Mouse (Mus musculus) neural tube, embryonic 13.5 days (tissue): ENCODE measurements at regions not wholly inside any gene's neighbourhood (a gene's known extent, or its start where the extent isn't known, plus 50 kb on each side); places are given as distances from the start of the nearest gene placed in this dataset.

Source experiments
- ATAC-seq: fragments of 200-750 bp; cut with Nextera tagmentation; 2 replicates; pipeline ENCODE4 v1.8.0; 2017; ENCODE audit warnings: low read depth, mild to moderate bottlenecking, moderate TSS enrichment, moderate library complexity
- H3K27ac ChIP-seq: fragments of 300-500 bp; sonication (generic); replicated peaks from 2 replicates; pipeline ENCODE4 v1.5.1; 2015; ENCODE audit warnings: moderate library complexity, mild to moderate bottlenecking, inconsistent platforms
- H3K27me3 ChIP-seq: fragments of 300-500 bp; sonication (generic); 2 replicates; pipeline ENCODE4 v1.6.1; 2015; ENCODE audit warnings: mild to moderate bottlenecking, inconsistent platforms
- H3K36me3 ChIP-seq: fragments of 300-500 bp; sonication (generic); 2 replicates; pipeline ENCODE4 v1.6.1; 2015; ENCODE audit warnings: mild to moderate bottlenecking, inconsistent platforms
- H3K4me1 ChIP-seq: fragments of 300-500 bp; sonication (generic); replicated peaks from 2 replicates; pipeline ENCODE4 v1.6.1; 2015; ENCODE audit warnings: inconsistent platforms
- H3K4me2 ChIP-seq: fragments of 300-500 bp; sonication (generic); 2 replicates; pipeline ENCODE4 v1.6.1; 2015; ENCODE audit warnings: inconsistent platforms, mild to moderate bottlenecking, moderate library complexity
- H3K4me3 ChIP-seq: fragments of 300-500 bp; sonication (generic); 2 replicates; pipeline ENCODE4 v1.5.1; 2015; ENCODE audit warnings: mild to moderate bottlenecking, inconsistent platforms
- H3K9ac ChIP-seq: fragments of 300-500 bp; sonication (generic); 2 replicates; pipeline ENCODE4 v1.6.1; 2015; ENCODE audit warnings: moderate library complexity, mild to moderate bottlenecking, inconsistent platforms
- H3K9me3 ChIP-seq: fragments of 300-500 bp; sonication (generic); 2 replicates; pipeline ENCODE4 v1.6.1; 2016; ENCODE audit warnings: inconsistent platforms
- WGBS: fragments of 180-500 bp; shearing (Covaris S2); methylation state at CpG from one replicate; pipeline ENCODE4 v1.1.7; 2015; 5-methylcytosine and 5-hydroxymethylcytosine counted together

GRCm38 (mm10) chr1:185672940-185673339 is 218.3 kb downstream of the Slc30a10 start:
- no peaks in the 10 kb centered on the region for H3K36me3 ChIP-seq
- 63% methylated on average over 3 of the region's 3 CpGs for WGBS
- H3K4me3 ChIP-seq: no peak overlapping the region
- H3K27ac ChIP-seq: no peak overlapping the region
- ATAC-seq: no peak
- H3K9ac ChIP-seq: no peak overlapping the region
- no peak overlapping the region for H3K4me2 ChIP-seq
- H3K27me3 ChIP-seq: no peaks in the 10 kb centered on the region
- no peaks in the 10 kb centered on the region for H3K4me1 ChIP-seq
- H3K9me3 ChIP-seq: no peaks in the 10 kb centered on the region

- no peak for ATAC-seq
- no peak overlapping the region for H3K4me2 ChIP-seq
- H3K36me3 ChIP-seq: no peaks in the 10 kb centered on the region
- WGBS: 87% methylated on average over 11 of the region's 11 CpGs
- no peaks in the 10 kb centered on the region for H3K4me1 ChIP-seq
- H3K27ac ChIP-seq: no peak overlapping the region
- H3K4me3 ChIP-seq: no peak overlapping the region
- no peak overlapping the region for H3K9ac ChIP-seq
- no peaks in the 10 kb centered on the region for H3K9me3 ChIP-seq
- no peaks in the 10 kb centered on the region for H3K27me3 ChIP-seq
Observed at GRCm38 (mm10) chr1:185675674-185676420, 221.2 kb downstream of the Slc30a10 start.

- ATAC-seq: peak; percentile 76
- peak overlapping the region; percentile 15 for H3K4me2 ChIP-seq
- no peaks in the 10 kb centered on the region for H3K36me3 ChIP-seq
- 0 out of 2 replicates have a peak overlapping the region, but pooled peaks have one; percentile 9 for H3K27ac ChIP-seq
- WGBS: 39% methylated on average over 21 of the region's 21 CpGs
- H3K4me1 ChIP-seq: no peaks in the 10 kb centered on the region
- H3K9me3 ChIP-seq: no peaks in the 10 kb centered on the region
- no peak overlapping the region for H3K4me3 ChIP-seq
- no peaks in the 10 kb centered on the region for H3K27me3 ChIP-seq
- no peak overlapping the region for H3K9ac ChIP-seq
Observed at GRCm38 (mm10) chr1:185681610-185682457, 227.2 kb downstream of the Slc30a10 start.

- Histone ChIP-seq H3K9ac (no peak overlapping the region), H3K36me3 (no peaks in the 10 kb centered on the region), H3K9me3 (no peaks in the 10 kb centered on the region), H3K27ac (0 out of 2 replicates have a peak overlapping the region, but pooled peaks have one; percentile 9), H3K27me3 (no peaks in the 10 kb centered on the region), H3K4me2 (no peak overlapping the region), H3K4me1 (no peaks in the 10 kb centered on the region), H3K4me3 (no peak overlapping the region)
- WGBS: 57% methylated on average over 3 of the region's 3 CpGs
- no peak for ATAC-seq
Observed at GRCm38 (mm10) chr1:185682458-185682750, 227.8 kb downstream of the Slc30a10 start.

- no peaks in the 10 kb centered on the region for H3K36me3 ChIP-seq
- no peak overlapping the region for H3K27ac ChIP-seq
- no peaks in the 10 kb centered on the region for H3K9me3 ChIP-seq
- no peak for ATAC-seq
- H3K27me3 ChIP-seq: no peaks in the 10 kb centered on the region
- H3K9ac ChIP-seq: no peak overlapping the region
- H3K4me1 ChIP-seq: no peaks in the 10 kb centered on the region
- 80% methylated on average over 9 of the region's 9 CpGs for WGBS
- H3K4me2 ChIP-seq: no peak overlapping the region
- H3K4me3 ChIP-seq: no peak overlapping the region
Observed at GRCm38 (mm10) chr1:185684638-185685037, 230.0 kb downstream of the Slc30a10 start.

GRCm38 (mm10) chr1:185688506-185688905 is 233.9 kb downstream of the Slc30a10 start:
- no peak for ATAC-seq

GRCm38 (mm10) chr1:185695394-185695793 is 240.7 kb downstream of the Slc30a10 start:
- H3K9me3 ChIP-seq: no peaks in the 10 kb centered on the region
- no peak overlapping the region for H3K4me2 ChIP-seq
- H3K9ac ChIP-seq: no peak overlapping the region
- no peak overlapping the region for H3K27ac ChIP-seq
- 85% methylated on average over 2 of the region's 2 CpGs for WGBS
- no peak overlapping the region for H3K4me3 ChIP-seq
- ATAC-seq: no peak
- no peaks in the 10 kb centered on the region for H3K27me3 ChIP-seq
- no peaks in the 10 kb centered on the region for H3K4me1 ChIP-seq
- no peaks in the 10 kb centered on the region for H3K36me3 ChIP-seq

More at GRCm38 (mm10) chr1:185688506-185688905, 233.9 kb downstream of the Slc30a10 start:
- H3K27me3 ChIP-seq: no peaks in the 10 kb centered on the region
- WGBS: 94% methylated on average over 10 of the region's 10 CpGs
- no peak overlapping the region for H3K9ac ChIP-seq
- no peak overlapping the region for H3K4me2 ChIP-seq
- H3K4me3 ChIP-seq: no peak overlapping the region
- H3K27ac ChIP-seq: no peak overlapping the region
- H3K4me1 ChIP-seq: no peaks in the 10 kb centered on the region
- no peaks in the 10 kb centered on the region for H3K36me3 ChIP-seq
- H3K9me3 ChIP-seq: no peaks in the 10 kb centered on the region

- no peak overlapping the region for H3K4me3 ChIP-seq
- H3K4me2 ChIP-seq: no peak overlapping the region
- 54% methylated on average over 6 of the region's 6 CpGs for WGBS
- no peaks in the 10 kb centered on the region for H3K9me3 ChIP-seq
- H3K9ac ChIP-seq: no peak overlapping the region
- H3K4me1 ChIP-seq: no peaks in the 10 kb centered on the region
- ATAC-seq: no peak
- H3K36me3 ChIP-seq: no peaks in the 10 kb centered on the region
- no peaks in the 10 kb centered on the region for H3K27me3 ChIP-seq
- H3K27ac ChIP-seq: no peak overlapping the region
Observed at GRCm38 (mm10) chr1:185699758-185700157, 245.1 kb downstream of the Slc30a10 start.

GRCm38 (mm10) chr1:185726324-185726723 is 271.7 kb downstream of the Slc30a10 start:
- no peak overlapping the region for H3K4me2 ChIP-seq
- H3K4me3 ChIP-seq: no peak overlapping the region
- no peaks in the 10 kb centered on the region for H3K4me1 ChIP-seq
- H3K36me3 ChIP-seq: no peaks in the 10 kb centered on the region
- no peak overlapping the region for H3K27ac ChIP-seq
- H3K27me3 ChIP-seq: no peaks in the 10 kb centered on the region
- no peak for ATAC-seq
- H3K9ac ChIP-seq: no peak overlapping the region
- H3K9me3 ChIP-seq: no peaks in the 10 kb centered on the region
- 86% methylated on average over 2 of the region's 2 CpGs for WGBS

GRCm38 (mm10) chr1:185726811-185727210 is 272.2 kb downstream of the Slc30a10 start:
- Histone ChIP-seq H3K9me3 (no peaks in the 10 kb centered on the region), H3K36me3 (no peaks in the 10 kb centered on the region), H3K9ac (no peak overlapping the region), H3K27me3 (no peaks in the 10 kb centered on the region), H3K4me3 (no peak overlapping the region), H3K4me1 (no peaks in the 10 kb centered on the region), H3K27ac (no peak overlapping the region), H3K4me2 (no peak overlapping the region)
- ATAC-seq: no peak

- no peaks in the 10 kb centered on the region for H3K27me3 ChIP-seq
- no peak overlapping the region for H3K9ac ChIP-seq
- H3K4me3 ChIP-seq: no peak overlapping the region
- no peaks in the 10 kb centered on the region for H3K4me1 ChIP-seq
- H3K27ac ChIP-seq: no peak overlapping the region
- WGBS: 73% methylated on average over 4 of the region's 4 CpGs
- no peaks in the 10 kb centered on the region for H3K36me3 ChIP-seq
- no peak for ATAC-seq
- no peaks in the 10 kb centered on the region for H3K9me3 ChIP-seq
- H3K4me2 ChIP-seq: no peak overlapping the region
Observed at GRCm38 (mm10) chr1:185727749-185728148, 273.1 kb downstream of the Slc30a10 start.

GRCm38 (mm10) chr1:185728406-185728805 is 273.8 kb downstream of the Slc30a10 start:
- H3K4me1 ChIP-seq: no peaks in the 10 kb centered on the region
- whole genome bisulfite sequencing: 77% methylated on average over 3 of the region's 3 CpGs
- no peak for ATAC-seq

More at GRCm38 (mm10) chr1:185728406-185728805, 273.8 kb downstream of the Slc30a10 start:
- Histone ChIP-seq H3K36me3 (no peaks in the 10 kb centered on the region), H3K9ac (no peak overlapping the region), H3K9me3 (no peaks in the 10 kb centered on the region), H3K4me3 (no peak overlapping the region), H3K27ac (no peak overlapping the region), H3K4me2 (no peak overlapping the region), H3K27me3 (no peaks in the 10 kb centered on the region)
